Mouse (Mus musculus): ENCODE measurements around the gene Wdr95. TPM values are rescaled to one million over a fixed set of nuclear protein-coding genes. Genes with fewer than 3 reads are reported as not detected.

Gene Wdr95
- polyA plus RNA-seq, 1 experiment from 2014 or later, result 0.25 TPM

GRCm38 (mm10) chr5:149496401-149497066 is 31.9 kb upstream of the Wdr95 start:
- H3K4me2 ChIP-seq (ENCODE audit: low read depth, low read length), result no peak overlapping the region
- no peak overlapping the region for H3K9ac ChIP-seq (replicated peaks; ENCODE audit: low read depth, low read length)
- no peaks in the 10 kb centered on the region for H3K27me3 ChIP-seq (ENCODE audit: control insufficient read depth, insufficient read depth, low read length)
- H3K27ac ChIP-seq (ENCODE audit: low read depth, low read length), result peak overlapping the region; percentile 97
- no peak overlapping the region for H3K4me3 ChIP-seq (ENCODE audit: low read depth, low read length)
- no peaks in the 10 kb centered on the region for H3K36me3 ChIP-seq (ENCODE audit: control insufficient read depth, insufficient read depth, low read length)
- H3K4me1 ChIP-seq (ENCODE audit: control insufficient read depth, insufficient read depth, low read length), result peaks cover 21% of the 10 kb centered on the region
- 16% methylated on average over 12 of the region's 12 CpGs for WGBS
- ATAC-seq (ENCODE audit: low read depth), result peak; percentile 78
- H3K9me3 ChIP-seq (ENCODE audit: control insufficient read depth, low read length), result no peaks in the 10 kb centered on the region

GRCm38 (mm10) chr5:149499936-149500335 is 28.5 kb upstream of the Wdr95 start:
- Histone ChIP-seq H3K4me3 (ENCODE audit: low read depth, low read length) (no peak overlapping the region), H3K9me3 (ENCODE audit: control insufficient read depth, low read length) (no peaks in the 10 kb centered on the region), H3K4me2 (ENCODE audit: low read depth, low read length) (no peak overlapping the region), H3K27ac (ENCODE audit: low read depth, low read length) (no peak overlapping the region), H3K27me3 (ENCODE audit: control insufficient read depth, insufficient read depth, low read length) (no peaks in the 10 kb centered on the region), H3K4me1 (ENCODE audit: control insufficient read depth, insufficient read depth, low read length) (peaks cover 31% of the 10 kb centered on the region), H3K36me3 (ENCODE audit: control insufficient read depth, insufficient read depth, low read length) (no peaks in the 10 kb centered on the region), H3K9ac (replicated peaks; ENCODE audit: low read depth, low read length) (no peak overlapping the region)
- no peak for ATAC-seq (ENCODE audit: low read depth)
- 33% methylated on average over 4 of the region's 4 CpGs for WGBS

DNA sequence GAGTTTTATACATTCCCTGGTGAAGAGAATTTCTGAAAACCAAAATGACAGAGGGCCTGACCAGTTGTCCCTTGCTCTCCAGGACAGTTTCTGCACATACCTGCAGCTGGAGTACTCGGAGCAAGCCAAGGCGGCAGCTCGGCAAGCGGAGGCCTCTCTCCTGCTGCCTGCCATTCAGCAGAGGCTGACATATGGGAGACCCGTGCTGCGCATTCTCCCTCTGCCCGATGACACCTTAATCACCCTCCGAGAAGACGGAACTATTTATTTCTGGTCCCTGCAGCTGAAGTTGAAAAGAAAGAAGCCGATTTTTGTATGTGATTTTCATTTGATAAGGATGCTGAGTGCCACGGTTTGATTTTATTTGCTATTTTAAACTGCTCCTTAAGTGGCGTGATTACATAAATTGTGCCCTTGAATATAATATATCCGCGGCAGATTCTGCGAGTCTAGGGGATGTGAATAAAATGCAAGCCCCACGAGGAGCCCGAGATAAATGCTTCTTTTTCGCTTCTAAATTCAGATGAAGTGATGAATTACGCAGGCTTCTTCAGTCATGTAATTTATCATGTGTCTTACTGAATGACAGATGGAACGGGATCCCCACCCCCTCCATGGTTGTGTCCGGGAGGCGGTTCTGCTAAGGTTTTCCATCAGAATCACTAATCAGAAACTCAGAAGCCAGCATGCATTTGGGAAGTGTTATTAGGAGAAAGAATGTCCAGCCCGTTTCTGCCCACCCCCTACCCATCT is 24.9 kb upstream of the Wdr95 start:
- Histone ChIP-seq H3K4me3 (ENCODE audit: low read depth, low read length) (no peak overlapping the region), H3K27me3 (ENCODE audit: control insufficient read depth, insufficient read depth, low read length) (no peaks in the 10 kb centered on the region), H3K9ac (replicated peaks; ENCODE audit: low read depth, low read length) (0 out of 2 replicates have a peak overlapping the region, but pooled peaks have one; percentile 11), H3K4me1 (ENCODE audit: control insufficient read depth, insufficient read depth, low read length) (peaks cover 10% of the 10 kb centered on the region; the same call in 1 of the 2 replicates), H3K4me2 (ENCODE audit: low read depth, low read length) (peak overlapping the region; percentile 0; the same call in 1 of the 2 replicates), H3K9me3 (ENCODE audit: control insufficient read depth, low read length) (no peaks in the 10 kb centered on the region), H3K27ac (ENCODE audit: low read depth, low read length) (peak overlapping the region; percentile 66), H3K36me3 (ENCODE audit: control insufficient read depth, insufficient read depth, low read length) (no peaks in the 10 kb centered on the region)
- no peak for ATAC-seq (ENCODE audit: low read depth)
- WGBS, result 35% methylated on average over 23 of the region's 23 CpGs

DNA sequence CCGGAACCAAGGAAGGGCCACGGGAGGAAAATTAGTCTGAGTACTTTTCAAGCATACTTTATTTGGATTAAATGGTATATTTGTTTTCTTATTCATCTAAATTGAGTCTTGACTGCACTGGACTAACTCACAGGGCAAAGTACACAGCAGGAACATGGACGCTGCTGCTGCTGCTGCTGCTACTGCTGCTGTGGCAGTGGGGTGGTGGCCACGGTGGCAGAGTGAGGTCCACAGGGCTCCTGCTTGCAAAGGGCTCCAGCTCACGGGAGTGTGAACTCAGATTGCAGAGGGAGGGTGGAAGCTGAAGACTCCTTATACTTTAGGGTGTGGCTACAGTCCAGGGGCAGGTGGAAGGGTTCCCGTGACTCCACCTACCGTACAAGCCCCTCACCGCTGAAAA is 23.5 kb upstream of the Wdr95 start:
- ATAC-seq (ENCODE audit: low read depth), result no peak
- no peaks in the 10 kb centered on the region for H3K9me3 ChIP-seq (ENCODE audit: control insufficient read depth, low read length)
- WGBS, result 78% methylated on average over 8 of the region's 8 CpGs
- peaks cover 10% of the 10 kb centered on the region; the same call in 1 of the 2 replicates for H3K4me1 ChIP-seq (ENCODE audit: control insufficient read depth, insufficient read depth, low read length)
- no peak overlapping the region for H3K9ac ChIP-seq (replicated peaks; ENCODE audit: low read depth, low read length)
- H3K4me2 ChIP-seq (ENCODE audit: low read depth, low read length), result no peak overlapping the region
- no peak overlapping the region for H3K27ac ChIP-seq (ENCODE audit: low read depth, low read length)
- H3K4me3 ChIP-seq (ENCODE audit: low read depth, low read length), result no peak overlapping the region
- H3K27me3 ChIP-seq (ENCODE audit: control insufficient read depth, insufficient read depth, low read length), result no peaks in the 10 kb centered on the region
- H3K36me3 ChIP-seq (ENCODE audit: control insufficient read depth, insufficient read depth, low read length), result no peaks in the 10 kb centered on the region

DNA sequence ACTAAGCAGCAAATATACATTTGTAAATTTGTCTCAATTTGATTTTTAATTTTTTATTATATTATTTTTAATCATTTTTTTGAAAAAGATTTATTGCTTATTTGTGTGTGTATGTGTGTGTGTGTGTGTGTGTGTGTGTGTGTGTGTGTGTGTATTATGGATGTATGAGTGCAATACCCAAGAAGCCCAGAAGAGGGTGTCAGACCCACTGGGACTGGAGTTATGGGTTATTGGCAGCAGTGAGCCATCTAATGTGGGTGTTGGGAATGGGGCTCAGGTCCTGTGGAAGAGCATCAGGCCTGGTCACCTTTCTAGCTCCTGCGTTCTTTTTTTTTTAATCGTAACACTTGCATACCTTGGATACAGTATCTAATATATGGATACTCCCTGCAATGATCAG is 22.4 kb upstream of the Wdr95 start:
- WGBS, result 95% methylated on average over 2 of the region's 2 CpGs
- Histone ChIP-seq H3K27ac (ENCODE audit: low read depth, low read length) (no peak overlapping the region), H3K9me3 (ENCODE audit: control insufficient read depth, low read length) (no peaks in the 10 kb centered on the region), H3K4me1 (ENCODE audit: control insufficient read depth, insufficient read depth, low read length) (peaks cover 10% of the 10 kb centered on the region; the same call in 1 of the 2 replicates), H3K9ac (replicated peaks; ENCODE audit: low read depth, low read length) (no peak overlapping the region), H3K4me3 (ENCODE audit: low read depth, low read length) (no peak overlapping the region), H3K36me3 (ENCODE audit: control insufficient read depth, insufficient read depth, low read length) (no peaks in the 10 kb centered on the region), H3K27me3 (ENCODE audit: control insufficient read depth, insufficient read depth, low read length) (no peaks in the 10 kb centered on the region), H3K4me2 (ENCODE audit: low read depth, low read length) (no peak overlapping the region)
- no peak for ATAC-seq (ENCODE audit: low read depth)

DNA sequence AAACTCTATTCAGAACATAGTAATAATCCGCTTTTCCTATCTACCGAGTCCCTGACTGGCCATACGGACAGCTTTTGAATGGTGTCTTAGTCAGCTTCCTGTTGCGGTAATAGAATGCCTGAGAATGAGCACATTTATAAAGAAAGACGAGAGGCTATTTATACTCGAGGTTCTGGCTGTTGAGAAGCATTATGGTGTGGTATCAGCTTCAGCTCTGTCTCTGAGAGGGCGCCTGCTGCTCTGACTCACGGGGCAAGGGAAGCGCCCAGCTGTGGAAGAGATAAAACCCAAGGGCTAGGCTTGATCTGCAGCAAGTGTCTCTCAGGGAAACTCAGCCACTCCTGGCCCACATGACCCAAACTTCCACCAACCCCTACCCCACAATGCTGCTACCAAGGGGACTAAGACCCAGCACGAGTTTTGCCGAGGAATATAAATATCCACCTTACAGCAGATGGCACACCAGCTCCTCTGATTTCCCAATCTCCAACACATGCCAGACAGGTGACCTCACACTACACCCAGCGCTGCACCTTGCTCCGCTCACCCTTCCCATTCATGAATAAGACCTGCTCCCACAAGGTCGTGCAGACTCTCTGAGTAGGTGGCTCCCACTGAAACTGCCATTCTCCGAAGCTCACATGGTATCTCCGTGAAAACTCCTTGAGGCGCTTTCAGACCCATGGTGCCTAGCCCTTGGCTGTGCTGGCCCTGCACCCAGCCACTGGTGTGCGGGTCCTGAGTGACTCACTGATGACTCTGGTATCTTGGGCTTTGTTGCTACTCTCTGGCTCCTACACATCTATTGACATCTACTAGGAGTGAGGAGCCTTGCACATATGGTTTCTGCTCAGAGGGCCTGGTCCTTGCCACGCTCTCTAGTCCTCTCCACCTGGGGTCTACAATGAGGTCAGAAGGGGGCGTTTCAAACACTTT is 20.1 kb upstream of the Wdr95 start:
- no peak for ATAC-seq (ENCODE audit: low read depth)
- WGBS, result 89% methylated on average over 20 of the region's 20 CpGs

DNA sequence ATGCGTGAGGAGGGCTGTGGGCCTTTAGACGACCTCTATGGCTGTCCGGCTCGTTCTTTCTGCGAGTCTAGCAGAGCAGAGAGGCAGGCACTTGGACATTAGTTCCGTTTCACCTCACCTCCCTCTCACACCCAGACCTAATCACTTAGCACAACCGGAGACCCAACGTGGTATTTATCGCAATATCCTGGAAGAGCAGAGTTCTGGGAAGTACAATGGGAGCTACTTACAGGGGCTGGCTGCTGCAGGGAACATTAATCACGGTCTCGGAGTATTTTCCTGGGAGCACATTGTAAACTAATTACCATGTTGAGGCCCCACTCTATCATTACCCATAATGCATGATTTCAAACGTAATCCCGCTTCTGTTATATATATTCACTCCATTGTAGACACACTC is 18.2 kb upstream of the Wdr95 start:
- no peak overlapping the region for H3K4me3 ChIP-seq (ENCODE audit: low read depth, low read length)
- H3K9ac ChIP-seq (replicated peaks; ENCODE audit: low read depth, low read length), result no peak overlapping the region
- peak; percentile 29; the same call in 1 of the 2 replicates for ATAC-seq (ENCODE audit: low read depth)
- H3K36me3 ChIP-seq (ENCODE audit: control insufficient read depth, insufficient read depth, low read length), result no peaks in the 10 kb centered on the region
- WGBS, result 27% methylated on average over 13 of the region's 13 CpGs
- H3K4me1 ChIP-seq (ENCODE audit: control insufficient read depth, insufficient read depth, low read length), result peaks cover 13% of the 10 kb centered on the region; the same call in 1 of the 2 replicates
- peak overlapping the region; percentile 61; the same call in 1 of the 2 replicates for H3K27ac ChIP-seq (ENCODE audit: low read depth, low read length)
- no peak overlapping the region for H3K4me2 ChIP-seq (ENCODE audit: low read depth, low read length)
- H3K9me3 ChIP-seq (ENCODE audit: control insufficient read depth, low read length), result no peaks in the 10 kb centered on the region
- no peaks in the 10 kb centered on the region for H3K27me3 ChIP-seq (ENCODE audit: control insufficient read depth, insufficient read depth, low read length)

More for the DNA sequence above, 20.1 kb upstream of the Wdr95 start:
- no peaks in the 10 kb centered on the region for H3K27me3 ChIP-seq (ENCODE audit: control insufficient read depth, insufficient read depth, low read length)
- no peak overlapping the region for H3K4me2 ChIP-seq (ENCODE audit: low read depth, low read length)
- H3K4me3 ChIP-seq (ENCODE audit: low read depth, low read length), result no peak overlapping the region
- peaks cover 6% of the 10 kb centered on the region; the same call in 1 of the 2 replicates for H3K4me1 ChIP-seq (ENCODE audit: control insufficient read depth, insufficient read depth, low read length)
- no peaks in the 10 kb centered on the region for H3K36me3 ChIP-seq (ENCODE audit: control insufficient read depth, insufficient read depth, low read length)
- H3K27ac ChIP-seq (ENCODE audit: low read depth, low read length), result no peak overlapping the region
- no peak overlapping the region for H3K9ac ChIP-seq (replicated peaks; ENCODE audit: low read depth, low read length)
- no peaks in the 10 kb centered on the region for H3K9me3 ChIP-seq (ENCODE audit: control insufficient read depth, low read length)

DNA sequence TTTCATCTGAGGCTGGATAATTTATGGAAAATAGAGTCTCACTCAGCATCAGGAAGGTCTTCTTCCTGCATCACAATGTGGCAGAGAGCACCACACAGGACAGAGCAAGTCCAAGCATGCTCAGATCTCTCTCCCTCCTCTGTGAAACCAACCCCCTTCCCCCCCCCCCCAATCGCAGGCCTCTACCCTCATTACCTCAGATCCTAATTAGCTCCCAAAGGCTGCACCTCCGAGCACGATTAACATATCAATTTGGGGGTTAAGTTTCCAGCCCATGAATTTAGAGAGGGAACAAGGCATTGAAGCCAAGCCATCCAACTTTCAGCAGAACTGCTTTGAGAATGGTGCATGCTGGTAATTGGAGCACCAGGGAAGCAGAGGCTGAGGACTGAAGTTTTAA is 15.8 kb upstream of the Wdr95 start:
- Histone ChIP-seq H3K9me3 (ENCODE audit: control insufficient read depth, low read length) (no peaks in the 10 kb centered on the region), H3K27me3 (ENCODE audit: control insufficient read depth, insufficient read depth, low read length) (no peaks in the 10 kb centered on the region), H3K4me2 (ENCODE audit: low read depth, low read length) (no peak overlapping the region), H3K4me1 (ENCODE audit: control insufficient read depth, insufficient read depth, low read length) (peaks cover 13% of the 10 kb centered on the region; the same call in 1 of the 2 replicates), H3K36me3 (ENCODE audit: control insufficient read depth, insufficient read depth, low read length) (no peaks in the 10 kb centered on the region), H3K4me3 (ENCODE audit: low read depth, low read length) (no peak overlapping the region), H3K27ac (ENCODE audit: low read depth, low read length) (no peak overlapping the region), H3K9ac (replicated peaks; ENCODE audit: low read depth, low read length) (no peak overlapping the region)
- 7% methylated on average over 3 of the region's 3 CpGs for WGBS
- no peak; the same call in 1 of the 2 replicates for ATAC-seq (ENCODE audit: low read depth)

Data from neural tube, embryonic 14.5 days (tissue).